Mouse (Mus musculus) forebrain, embryonic 14.5 days (tissue): ENCODE measurements around the gene Hist1h1b. TPM values are rescaled to one million over a fixed set of nuclear protein-coding genes. Genes with fewer than 3 reads are reported as not detected.
"Not testable (repeated sequence)": the region's sequence is repeated elsewhere in the genome, so short reads cannot be mapped to it uniquely, and the experiment has no call there.

Source experiments
- ATAC-seq: fragments of 200-750 bp; cut with Nextera tagmentation; 2 replicates; pipeline ENCODE4 v1.8.0; 2017; ENCODE audit warnings: mild to moderate bottlenecking, moderate library complexity
- DNase-seq: peaks from one replicate; pipeline ENCODE4 v3.0.0-alpha.2; 2015; ENCODE audit warnings: low spot score
- H3K27ac ChIP-seq: fragments of 300-500 bp; sonication (generic); 2 replicates; pipeline ENCODE4 v1.5.1; 2014; ENCODE audit warnings: low read depth, mild to moderate bottlenecking, control low read depth, low read length, moderate library complexity
- H3K27me3 ChIP-seq: fragments of 300-500 bp; sonication (generic); replicated peaks from 2 replicates; pipeline ENCODE4 v1.6.1; 2014; ENCODE audit warnings: low read length, control low read depth, mixed read lengths; ENCODE audit not compliant: control insufficient read depth, insufficient read depth
- H3K36me3 ChIP-seq: fragments of 300-500 bp; sonication (generic); 2 replicates; pipeline ENCODE4 v1.6.1; 2014; ENCODE audit warnings: low read length, control low read depth; ENCODE audit not compliant: control insufficient read depth, insufficient read depth
- H3K4me1 ChIP-seq: fragments of 300-500 bp; sonication (generic); 2 replicates; pipeline ENCODE4 v1.6.1; 2014; ENCODE audit warnings: antibody characterized with exemption, low read length, control low read depth; ENCODE audit not compliant: control insufficient read depth, insufficient read depth
- H3K4me2 ChIP-seq: fragments of 300-500 bp; sonication (generic); 2 replicates; pipeline ENCODE4 v1.6.1; 2014; ENCODE audit warnings: mild to moderate bottlenecking, control low read depth, low read length
- H3K4me3 ChIP-seq: fragments of 300-500 bp; sonication (generic); 2 replicates; pipeline ENCODE4 v1.5.1; 2014; ENCODE audit warnings: low read depth, low read length, control low read depth
- H3K9ac ChIP-seq: fragments of 300-500 bp; sonication (generic); 2 replicates; pipeline ENCODE4 v1.6.1; 2014; ENCODE audit warnings: mild to moderate bottlenecking, low read length, control low read depth, moderate library complexity
- H3K9me3 ChIP-seq: fragments of 300-500 bp; sonication (generic); replicated peaks from 2 replicates; pipeline ENCODE4 v1.6.1; 2016; ENCODE audit warnings: low read length, control low read depth, mixed read lengths; ENCODE audit not compliant: control insufficient read depth
- WGBS: fragments of 180-500 bp; shearing (Covaris S2); extraction: QIAGEN DNeasy Blood & Tissue Kit; methylation state at CpG from one replicate; pipeline ENCODE4 v1.1.7; 2014; 5-methylcytosine and 5-hydroxymethylcytosine counted together
- microRNA-seq: library from miRNA; unstranded; fragments of <30 nt; microRNA quantifications from one replicate; pipeline ENCODE4, GENCODE M21; 2016
- polyA plus RNA-seq: library from polyadenylated mRNA; unstranded; fragments of >200 nt; fragmentation: Nextera tagmentation; extraction: Ambion mirVana; gene quantifications from 2 replicates; pipeline ENCODE4 v1.2.1, GENCODE M21; 2014

Gene Hist1h1b
- polyA plus RNA-seq, 1 experiment from 2014 or later, result 11.1 TPM

GRCm38 (mm10) chr13:21734906-21735767, 45.3 kb downstream of the Hist1h1b start, which contains the start of gene Hist1h4j:
Gene Hist1h4j, plus strand, starts transcription at chr13:21735064.
- H3K4me3 ChIP-seq, result peak within 1 kb of the TSS; percentile 48
- H3K36me3 ChIP-seq, H3K27me3 ChIP-seq, H3K9me3 ChIP-seq: not testable (repeated sequence)
- peak; percentile 95 for DNase-seq
- whole genome bisulfite sequencing, result 0% methylated on average over 37 of the region's 56 CpGs
- H3K27ac ChIP-seq, result peak within 1 kb of the TSS; percentile 97
- peak; percentile 92 for ATAC-seq
- H3K4me2 ChIP-seq, result peak within 1 kb of the TSS; percentile 68
- H3K9ac ChIP-seq, result peak within 1 kb of the TSS; percentile 76
- H3K4me1 ChIP-seq, result peaks cover 11% of the 10 kb centered on the region

GRCm38 (mm10) chr13:21734010-21734905, 46.2 kb downstream of the Hist1h1b start:
- peak; percentile 97 for DNase-seq
- under 1% methylated on average over 21 of the region's 21 CpGs for WGBS

GRCm38 (mm10) chr13:21733466-21733865, 47.0 kb downstream of the Hist1h1b start:
- Histone ChIP-seq H3K4me2 (no peak overlapping the region), H3K27ac (peak overlapping the region; percentile 97), H3K27me3 (no peaks in the 10 kb centered on the region), H3K9ac (no peak overlapping the region), H3K36me3 (no peaks in the 10 kb centered on the region), H3K4me1 (peaks cover 11% of the 10 kb centered on the region), H3K4me3 (no peak overlapping the region), H3K9me3 (no peaks in the 10 kb centered on the region)
- ATAC-seq (no peak; the same call in 1 of the 2 replicates), DNase-seq (no peak)
- WGBS, result 66% methylated on average over 5 of the region's 5 CpGs

More at GRCm38 (mm10) chr13:21734010-21734905, 46.2 kb downstream of the Hist1h1b start:
- Histone ChIP-seq H3K4me1 (peaks cover 11% of the 10 kb centered on the region), H3K36me3 (no peaks in the 10 kb centered on the region), H3K9me3 (no peaks in the 10 kb centered on the region), H3K27ac (peak overlapping the region; percentile 97), H3K27me3 (no peaks in the 10 kb centered on the region), H3K4me3 (peak overlapping the region; percentile 48), H3K9ac (peak overlapping the region; percentile 76), H3K4me2 (peak overlapping the region; percentile 68)
- peak; percentile 76 for ATAC-seq

Small RNA genes lying within 50 kb of the gene (microRNA-seq; reads per million reads assigned to microRNA genes)
- gene Gm19658 (not detected), gene Gm44346 (not detected), gene Gm44454 (not detected)

Other genes with a start within 250 kb of the Hist1h1b start
- gene Zkscan8, start 249.5 kb downstream of the Hist1h1b start, polyA plus RNA-seq, result 7.3 and 8.6 TPM in 2 replicates
- gene Olfr1366, start 237.8 kb downstream of the Hist1h1b start, polyA plus RNA-seq, result 0.10 and 0.20 TPM in 2 replicates
- not detected in 2 replicates for gene Olfr1535, start 220.7 kb downstream of the Hist1h1b start, polyA plus RNA-seq
- gene Olfr1364, start 198.9 kb downstream of the Hist1h1b start, polyA plus RNA-seq, result not detected in 2 replicates
- gene Olfr1362, start 166.6 kb downstream of the Hist1h1b start, polyA plus RNA-seq, result not detected in 2 replicates
- gene Olfr11, start 138.1 kb downstream of the Hist1h1b start, polyA plus RNA-seq, result not detected in 2 replicates
- not detected in 2 replicates for gene Olfr1361, start 117.2 kb downstream of the Hist1h1b start, polyA plus RNA-seq
- not detected in 2 replicates for gene Olfr1360, start 103.2 kb downstream of the Hist1h1b start, polyA plus RNA-seq
- not detected in 2 replicates for gene Olfr1359, start 82.5 kb downstream of the Hist1h1b start, polyA plus RNA-seq
- gene Hist1h2bl, start 64.5 kb downstream of the Hist1h1b start, polyA plus RNA-seq, result 3.7 and 4.2 TPM in 2 replicates
- gene Hist1h2ai, start 64.2 kb downstream of the Hist1h1b start, polyA plus RNA-seq, result 13.2 and 45.9 TPM in 2 replicates
- 7.3 and 11.0 TPM in 2 replicates for gene Hist1h3h, start 63.0 kb downstream of the Hist1h1b start, polyA plus RNA-seq
- 2.5 and 3.9 TPM in 2 replicates for gene Hist1h2bm, start 58.6 kb downstream of the Hist1h1b start, polyA plus RNA-seq
- gene Hist1h4j, start 45.6 kb downstream of the Hist1h1b start, polyA plus RNA-seq, result 1.7 TPM in 2 replicates
- gene Hist1h4k, start 30.1 kb downstream of the Hist1h1b start, polyA plus RNA-seq, result 2.7 and 4.6 TPM in 2 replicates
- gene Hist1h2ak, start 26.8 kb downstream of the Hist1h1b start, polyA plus RNA-seq, result 3.4 and 10.8 TPM in 2 replicates
- 0.90 and 2.5 TPM in 2 replicates for gene Hist1h2bn, start 26.5 kb downstream of the Hist1h1b start, polyA plus RNA-seq
- 108 and 166 TPM in 2 replicates for gene Hist1h3i, start 2.7 kb upstream of the Hist1h1b start, polyA plus RNA-seq
- gene Hist1h2an, start 6.6 kb upstream of the Hist1h1b start, polyA plus RNA-seq, result 6.6 TPM in 1 of 2 replicates, not detected in the other
- gene Hist1h2bp, start 6.8 kb upstream of the Hist1h1b start, polyA plus RNA-seq, result 0.84 and 1.5 TPM in 2 replicates
- 9.2 and 17.1 TPM in 2 replicates for gene Hist1h2bq, start 29.6 kb upstream of the Hist1h1b start, polyA plus RNA-seq
- not detected in 2 replicates for gene Hist1h2ao, start 29.8 kb upstream of the Hist1h1b start, polyA plus RNA-seq
- gene Hist1h4m, start 31.1 kb upstream of the Hist1h1b start, polyA plus RNA-seq, result not detected in 2 replicates
- 4.6 and 16.7 TPM in 2 replicates for gene Hist1h4n, start 51.6 kb upstream of the Hist1h1b start, polyA plus RNA-seq
- 2,010 and 3,186 TPM in 2 replicates for gene Hist1h2ap, start 52.9 kb upstream of the Hist1h1b start, polyA plus RNA-seq
- 9.4 and 17.8 TPM in 2 replicates for gene Hist1h2br, start 53.1 kb upstream of the Hist1h1b start, polyA plus RNA-seq
- gene Zfp184, start 164.5 kb upstream of the Hist1h1b start, polyA plus RNA-seq, result 28.3 and 34.9 TPM in 2 replicates
- gene Pom121l2, start 200.6 kb upstream of the Hist1h1b start, polyA plus RNA-seq, result 0.14 TPM in 1 of 2 replicates, not detected in the other
- gene Prss16, start 229.1 kb upstream of the Hist1h1b start, polyA plus RNA-seq, result 0.10 TPM in 1 of 2 replicates, not detected in the other